Mouse (Mus musculus) stomach, postnatal 0 days (tissue): Measurements from ENCODE around the gene Rftn1.

Experiments
- CTCF ChIP-seq: IDR thresholded peaks from 2 replicates; pipeline ENCODE4 v1.5.1; 2016; ENCODE audit warnings: antibody characterized with exemption, low read depth, mild to moderate bottlenecking, moderate library complexity
- EP300 ChIP-seq: optimal IDR thresholded peaks from 2 replicates; pipeline ENCODE3; 2016; ENCODE audit warnings: antibody characterized with exemption

DNA sequence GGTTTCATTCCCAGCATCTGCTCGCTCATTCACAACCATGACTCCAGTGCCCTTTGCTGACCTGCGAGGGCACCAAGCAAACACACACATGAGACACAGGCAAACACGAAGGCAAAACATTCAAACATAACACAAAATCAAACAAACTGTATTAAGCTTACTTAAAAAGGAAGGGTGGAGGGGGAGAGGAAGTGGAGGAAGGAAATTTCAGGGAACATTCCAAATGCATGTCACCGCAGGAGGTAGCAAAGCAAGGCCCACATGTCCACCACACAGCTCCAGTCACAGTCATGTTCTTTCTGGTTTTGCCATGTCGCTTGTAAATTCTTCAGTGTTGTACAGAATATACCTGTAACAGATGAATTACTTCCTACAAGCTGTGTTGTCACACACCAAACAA lies 207.0 kb downstream of the Rftn1 start:
- no peak for TF ChIP-seq CTCF
- TF ChIP-seq EP300: no peak
